Comparison of ENCODE assay signal across 9 mouse cellular contexts in the genomic region with DNA sequence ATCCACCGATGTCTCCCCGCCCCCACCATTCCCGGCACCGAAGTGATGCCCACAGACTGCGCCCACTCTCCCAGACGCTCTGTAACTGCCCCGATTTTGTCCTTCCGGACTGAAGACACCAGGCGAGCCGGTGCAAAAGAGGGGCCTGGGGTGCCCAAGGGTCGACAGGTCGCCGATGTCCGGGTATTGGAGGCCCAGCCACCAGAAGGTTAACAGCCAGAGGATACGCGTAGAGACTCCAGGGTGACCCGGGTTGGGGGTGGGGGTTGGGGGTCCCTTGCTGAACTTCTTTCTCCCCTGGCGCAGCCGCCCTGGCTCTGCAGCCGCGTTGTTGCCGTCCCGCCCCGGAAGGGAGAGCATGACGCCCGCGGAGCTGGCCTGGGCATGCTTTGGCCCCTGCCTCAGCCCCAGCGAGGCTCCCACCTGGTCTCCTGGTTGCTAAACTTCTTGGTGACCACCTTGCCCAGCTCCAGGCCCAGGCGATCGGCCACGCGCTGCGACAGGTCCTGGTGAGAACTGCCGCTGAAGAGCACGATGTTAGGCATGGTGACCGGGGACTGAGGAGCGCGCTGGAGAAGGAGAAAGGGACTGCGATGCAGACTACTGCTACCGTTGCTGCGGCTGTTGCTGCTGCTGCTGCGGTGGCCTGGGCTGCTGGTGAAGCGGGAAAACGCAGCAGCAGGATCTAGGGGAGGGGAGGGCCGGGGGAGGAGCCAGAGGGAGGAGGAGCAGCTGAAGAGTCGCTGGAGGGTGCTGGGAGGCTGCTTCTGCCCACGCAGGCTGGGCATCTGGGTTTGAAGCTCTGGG. TPM values are rescaled to one million over a fixed set of nuclear protein-coding genes. Genes with fewer than 3 reads are reported as not detected.
DNase-seq lines count a peak whose midpoint lies in the region; ATAC-seq lines count a peak whose summit lies in the region.
"Had no signal": no experiment of that assay in that cellular context is flagged by ENCODE, and none has a peak within 500 bp of the region (broad histone marks: within the 10 kb centered on the region; RNA-seq: fewer than 3 reads in every experiment).

A gene (minus strand): TSS at position 703 of the 807 bp plus-strand sequence.

- H3K27ac ChIP-seq in embryonic facial prominence, embryonic 10.5 days (replicated peaks), result peak within 1 kb of the TSS; percentile 87
- H3K27ac ChIP-seq in limb, embryonic 12.5 days, result 0 out of 2 replicates have a peak within 1 kb of the TSS, but pooled peaks have one; percentile 53
- H3K27ac ChIP-seq in midbrain, embryonic 13.5 days, result no peak within 1 kb of the TSS

- DNase-seq in heart, adult 11 months, result peak; percentile 95
- no peak for DNase-seq in heart, postnatal 25 days (ENCODE audit: low spot score)
- DNase-seq in embryonic facial prominence, embryonic 10.5 days (ENCODE audit: low spot score), result peak; percentile 76
- DNase-seq in gonadal fat pad, adult 2 months (ENCODE audit: low read depth), result no peak
- peak; percentile 15 for DNase-seq in kidney, adult 11 months
- DNase-seq in spleen, adult 12 weeks (ENCODE audit: low spot score), result peak; percentile 9

- H3K9ac ChIP-seq in limb, embryonic 12.5 days (replicated peaks), result peak within 1 kb of the TSS; percentile 70
- H3K9ac ChIP-seq in midbrain, embryonic 13.5 days (replicated peaks), result peak within 1 kb of the TSS; percentile 56

- 20% methylated on average over 45 of the region's 47 CpGs for WGBS in embryonic facial prominence, embryonic 10.5 days
- WGBS in limb, embryonic 12.5 days, result 23% methylated on average over 43 of the region's 47 CpGs
- WGBS in midbrain, embryonic 13.5 days, result 18% methylated on average over 47 of the region's 47 CpGs

- no peaks in the 10 kb centered on the region for H3K36me3 ChIP-seq in embryonic facial prominence, embryonic 10.5 days (replicated peaks)
- H3K36me3 ChIP-seq in limb, embryonic 12.5 days, result no peaks in the 10 kb centered on the region
- no peaks in the 10 kb centered on the region for H3K36me3 ChIP-seq in midbrain, embryonic 13.5 days

- H3K4me2 ChIP-seq in limb, embryonic 12.5 days, result peak within 1 kb of the TSS; percentile 65
- peak within 1 kb of the TSS; percentile 79 for H3K4me2 ChIP-seq in midbrain, embryonic 13.5 days (replicated peaks)

- peak within 1 kb of the TSS; percentile 67 for H3K4me3 ChIP-seq in embryonic facial prominence, embryonic 10.5 days
- peak within 1 kb of the TSS; percentile 56 for H3K4me3 ChIP-seq in limb, embryonic 12.5 days (replicated peaks)
- H3K4me3 ChIP-seq in midbrain, embryonic 13.5 days (replicated peaks), result peak within 1 kb of the TSS; percentile 55

- intact Hi-C loops in heart, postnatal 25 days (cut with DNase I), result no loop called here

- peaks cover 94% of the 10 kb centered on the region for H3K27me3 ChIP-seq in embryonic facial prominence, embryonic 10.5 days (replicated peaks; ENCODE audit: low read depth, poor library complexity, severe bottlenecking)
- H3K27me3 ChIP-seq in limb, embryonic 12.5 days, result peaks cover 52% of the 10 kb centered on the region
- peaks cover 42% of the 10 kb centered on the region for H3K27me3 ChIP-seq in midbrain, embryonic 13.5 days

- no peaks in the 10 kb centered on the region for H3K9me3 ChIP-seq in embryonic facial prominence, embryonic 10.5 days
- H3K9me3 ChIP-seq in limb, embryonic 12.5 days, result no peaks in the 10 kb centered on the region
- no peaks in the 10 kb centered on the region for H3K9me3 ChIP-seq in midbrain, embryonic 13.5 days

- ATAC-seq in limb, embryonic 12.5 days (ENCODE audit: insufficient number of reproducible peaks, insufficient read depth, low FRiP score, low TSS enrichment, low read depth), result peak; percentile 92
- ATAC-seq in midbrain, embryonic 13.5 days, result peak; percentile 94

- no peaks in the 10 kb centered on the region for H3K4me1 ChIP-seq in embryonic facial prominence, embryonic 10.5 days
- H3K4me1 ChIP-seq in limb, embryonic 12.5 days (replicated peaks), result no peaks in the 10 kb centered on the region
- H3K4me1 ChIP-seq in midbrain, embryonic 13.5 days (replicated peaks), result no peaks in the 10 kb centered on the region

RNA-seq across cellular contexts. Expression of the gene that starts here (rescaled TPM):
- 1 to 10 TPM; 9.5 to 9.9 TPM for total RNA-seq in heart, postnatal 25 days (2021)
- 22.1 and 23.2 TPM in 2 replicates for polyA plus RNA-seq in embryonic facial prominence, embryonic 10.5 days (2016; fragmentation: Nextera tagmentation; extraction: Ambion mirVana)
- polyA plus RNA-seq in gonadal fat pad, adult 2 months (2012; rRNA removed), result 37.1 and 43.8 TPM in 2 replicates
- polyA plus RNA-seq in limb, embryonic 12.5 days (2016; fragmentation: Nextera tagmentation; extraction: Ambion mirVana), result 11.7 and 12.7 TPM in 2 replicates
- 7.2 and 8.5 TPM in 2 replicates for polyA plus RNA-seq in midbrain, embryonic 13.5 days (2015; fragmentation: Nextera tagmentation; extraction: Ambion mirVana)
- total RNA-seq: MEL had no signal

Comparison
In these comparisons a context has a peak if more than half of its experiments do, and no peak if none do; other contexts are left out.
1. DNase-seq: peak in heart, adult 11 months (single experiment), embryonic facial prominence, embryonic 10.5 days (single experiment), kidney, adult 11 months (single experiment) and spleen, adult 12 weeks (single experiment); none in heart, postnatal 25 days (single experiment) and gonadal fat pad, adult 2 months (single experiment).
2. Peak in every context shown above with its lines, with median percentiles within 50 percentile points of each other: H3K4me3 ChIP-seq.